Mouse (Mus musculus) forebrain, embryonic 16.5 days (tissue): ENCODE data around the gene Rreb1. TPM values are rescaled to one million over a fixed set of nuclear protein-coding genes. Genes with fewer than 3 reads are reported as not detected.

Experiments
- ATAC-seq: fragments of 200-750 bp; cut with Nextera tagmentation; 2 replicates; pipeline ENCODE4 v1.8.0; 2017; ENCODE audit warnings: mild to moderate bottlenecking, moderate library complexity
- H3K27ac ChIP-seq: fragments of 300-500 bp; sonication (generic); 2 replicates; pipeline ENCODE4 v1.5.1; 2014; ENCODE audit warnings: low read length, control low read depth
- H3K27me3 ChIP-seq: fragments of 300-500 bp; sonication (generic); replicated peaks from 2 replicates; pipeline ENCODE4 v1.6.1; 2014; ENCODE audit warnings: low read length; ENCODE audit not compliant: control insufficient read depth, insufficient read depth
- H3K36me3 ChIP-seq: fragments of 300-500 bp; sonication (generic); 2 replicates; pipeline ENCODE4 v1.6.1; 2014; ENCODE audit not compliant: control insufficient read depth, insufficient read depth
- H3K4me1 ChIP-seq: fragments of 300-500 bp; sonication (generic); replicated peaks from 2 replicates; pipeline ENCODE4 v1.6.1; 2014; ENCODE audit warnings: low read length; ENCODE audit not compliant: control insufficient read depth, insufficient read depth
- H3K4me2 ChIP-seq: fragments of 300-500 bp; sonication (generic); 2 replicates; pipeline ENCODE4 v1.6.1; 2014; ENCODE audit warnings: mild to moderate bottlenecking, low read length, control low read depth
- H3K4me3 ChIP-seq: fragments of 300-500 bp; sonication (generic); replicated peaks from 2 replicates; pipeline ENCODE4 v1.5.1; 2014; ENCODE audit warnings: mild to moderate bottlenecking, low read length, control low read depth
- H3K9ac ChIP-seq: fragments of 300-500 bp; sonication (generic); replicated peaks from 2 replicates; pipeline ENCODE4 v1.6.1; 2014; ENCODE audit warnings: low read depth, low read length, control low read depth
- H3K9me3 ChIP-seq: fragments of 300-500 bp; sonication (generic); 2 replicates; pipeline ENCODE4 v1.6.1; 2016; ENCODE audit warnings: low read length; ENCODE audit not compliant: control insufficient read depth
- WGBS: fragments of 180-500 bp; shearing (Covaris S2); extraction: QIAGEN DNeasy Blood & Tissue Kit; methylation state at CpG from one replicate; pipeline ENCODE4 v1.1.7; 2014; 5-methylcytosine and 5-hydroxymethylcytosine counted together
- polyA plus RNA-seq: library from polyadenylated mRNA; unstranded; fragments of >200 nt; fragmentation: Nextera tagmentation; extraction: Ambion mirVana; gene quantifications from 2 replicates; pipeline ENCODE4 v1.2.1, GENCODE M21; 2015

The Rreb1 gene
- 1.3 and 2.1 TPM in 2 replicates for polyA plus RNA-seq

DNA sequence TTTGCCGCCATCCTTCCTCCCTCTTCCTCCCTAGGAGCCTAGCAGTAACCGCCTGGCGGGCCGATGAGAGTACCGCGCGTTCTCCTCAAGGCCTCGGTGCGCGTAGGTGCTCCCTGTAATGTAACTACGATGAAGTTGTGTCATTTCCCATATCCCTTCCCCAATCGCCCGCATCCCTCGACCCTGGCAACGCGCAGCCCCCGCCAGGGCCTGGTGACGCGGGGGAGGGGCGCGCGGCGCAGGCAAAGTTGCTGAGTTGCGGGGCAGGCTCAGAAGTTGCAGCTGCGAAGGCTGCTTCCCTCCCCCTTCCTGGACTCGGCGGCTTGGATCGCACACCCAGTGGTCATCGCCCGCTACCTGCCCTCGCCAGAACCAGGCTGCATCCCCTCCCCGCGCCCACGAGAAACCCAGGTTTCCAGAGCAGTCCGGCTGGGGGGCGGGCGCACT, at the start of gene Rreb1:
TSS of gene Rreb1 (plus strand) at position 254 of the 447 bp plus-strand sequence.
- peak within 1 kb of the TSS; percentile 83 for H3K4me2 ChIP-seq
- no peaks in the 10 kb centered on the region for H3K9me3 ChIP-seq
- WGBS, result under 1% methylated on average over 37 of the region's 37 CpGs
- H3K4me1 ChIP-seq, result peaks cover 13% of the 10 kb centered on the region
- H3K27ac ChIP-seq, result no peak within 1 kb of the TSS
- peak; percentile 74 for ATAC-seq
- H3K9ac ChIP-seq, result peak within 1 kb of the TSS; percentile 7
- no peaks in the 10 kb centered on the region for H3K36me3 ChIP-seq
- H3K27me3 ChIP-seq, result peaks cover 18% of the 10 kb centered on the region
- H3K4me3 ChIP-seq, result peak within 1 kb of the TSS; percentile 46

DNA sequence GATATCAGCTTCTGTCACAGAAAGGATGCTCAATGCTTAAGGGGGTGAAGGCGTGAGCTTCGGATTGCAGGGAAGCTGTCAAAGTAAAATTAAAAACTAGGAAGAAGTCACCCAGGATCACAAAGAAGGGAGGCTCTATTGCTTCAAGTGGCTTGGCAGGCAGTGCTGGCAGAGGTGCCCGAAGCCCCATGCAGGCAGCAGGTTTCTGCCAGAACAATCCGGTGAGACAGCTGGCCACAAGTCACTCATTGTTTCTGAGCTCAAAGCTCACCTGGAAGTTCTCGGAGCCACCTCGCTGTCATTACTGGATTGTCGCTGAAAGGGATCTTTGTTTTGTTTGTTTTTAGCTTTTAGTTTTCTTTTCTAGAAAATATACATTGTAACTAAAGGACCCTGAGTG, 49.6 kb upstream of the Rreb1 start:
- Histone ChIP-seq H3K4me1 (no peaks in the 10 kb centered on the region), H3K9ac (no peak overlapping the region), H3K27ac (no peak overlapping the region), H3K4me2 (no peak overlapping the region), H3K4me3 (no peak overlapping the region), H3K27me3 (no peaks in the 10 kb centered on the region), H3K9me3 (no peaks in the 10 kb centered on the region), H3K36me3 (no peaks in the 10 kb centered on the region)
- ATAC-seq, result no peak
- 71% methylated on average over 7 of the region's 7 CpGs for WGBS

DNA sequence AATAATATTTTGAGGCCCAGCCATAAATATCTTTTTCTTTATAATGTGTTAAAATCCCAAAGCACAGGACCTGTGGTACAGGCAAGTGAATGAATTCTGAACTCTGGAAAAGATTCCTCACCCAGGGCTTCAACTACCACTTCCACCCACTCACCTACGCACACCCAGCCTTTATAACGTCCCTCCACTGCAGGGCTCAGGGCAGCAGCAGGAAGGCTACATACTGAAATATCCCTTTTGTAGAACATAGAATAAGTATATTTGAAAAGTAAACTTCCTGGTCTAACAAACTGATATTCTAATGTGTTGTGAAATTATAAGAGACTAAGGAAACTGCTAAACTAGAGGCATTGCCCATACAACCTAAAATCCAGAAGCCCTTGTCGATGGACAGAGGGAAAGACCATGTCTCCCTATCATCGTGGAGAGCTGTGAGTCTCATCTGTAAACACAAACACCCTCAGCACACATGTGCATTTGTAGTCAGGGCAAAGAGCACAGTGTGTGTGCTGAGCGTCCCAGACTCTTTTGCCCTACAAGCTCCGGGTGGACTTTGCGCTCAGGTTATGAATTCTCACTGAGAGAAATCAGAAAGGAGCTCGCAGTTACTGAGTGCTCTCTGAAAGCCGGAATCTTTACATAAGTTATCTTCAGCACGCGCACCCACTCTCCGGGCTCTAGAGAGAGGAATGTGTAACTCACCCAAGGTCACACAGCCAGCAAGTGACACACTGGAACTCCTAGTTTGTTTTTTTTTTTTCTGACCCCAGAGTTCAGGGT, 46.1 kb upstream of the Rreb1 start:
- ATAC-seq, result no peak
- 91% methylated on average over 12 of the region's 12 CpGs for WGBS
- no peak overlapping the region for H3K27ac ChIP-seq
- no peaks in the 10 kb centered on the region for H3K9me3 ChIP-seq
- no peaks in the 10 kb centered on the region for H3K36me3 ChIP-seq
- no peaks in the 10 kb centered on the region for H3K4me1 ChIP-seq
- H3K27me3 ChIP-seq, result no peaks in the 10 kb centered on the region
- H3K4me3 ChIP-seq, result no peak overlapping the region
- H3K4me2 ChIP-seq, result no peak overlapping the region
- no peak overlapping the region for H3K9ac ChIP-seq

- Histone ChIP-seq H3K27ac (no peak overlapping the region), H3K9me3 (no peaks in the 10 kb centered on the region), H3K4me1 (no peaks in the 10 kb centered on the region), H3K27me3 (no peaks in the 10 kb centered on the region), H3K4me3 (no peak overlapping the region), H3K36me3 (no peaks in the 10 kb centered on the region), H3K4me2 (no peak overlapping the region), H3K9ac (no peak overlapping the region)
- no peak for ATAC-seq
- WGBS, result 94% methylated on average over 11 of the region's 11 CpGs
These were observed 43.7 kb upstream of the Rreb1 start for GRCm38 (mm10) chr13:37734501-37734900.

DNA sequence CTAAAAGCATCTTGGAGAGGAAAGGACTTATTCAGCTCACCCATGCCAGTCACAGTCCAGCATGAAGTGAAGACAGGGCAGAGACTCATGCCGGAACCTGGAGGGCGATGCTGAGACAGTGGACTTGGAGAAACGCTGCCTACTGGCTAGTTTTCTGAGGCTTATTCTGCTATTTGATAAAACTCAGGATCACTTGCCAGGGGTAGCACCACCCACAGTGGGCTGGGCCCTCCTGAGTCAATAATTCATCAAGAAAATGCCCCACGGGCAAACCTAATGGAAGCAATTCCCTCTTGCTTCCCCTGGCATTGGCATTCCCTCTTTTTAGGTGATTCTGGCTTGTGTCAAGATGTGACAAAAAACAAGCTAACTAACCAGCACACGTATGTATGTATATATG, 38.1 kb upstream of the Rreb1 start:
- no peaks in the 10 kb centered on the region for H3K4me1 ChIP-seq
- no peak overlapping the region for H3K4me2 ChIP-seq
- no peaks in the 10 kb centered on the region for H3K27me3 ChIP-seq
- no peaks in the 10 kb centered on the region for H3K36me3 ChIP-seq
- 87% methylated on average over 5 of the region's 5 CpGs for WGBS
- no peak overlapping the region for H3K9ac ChIP-seq
- ATAC-seq, result no peak
- H3K4me3 ChIP-seq, result no peak overlapping the region
- H3K27ac ChIP-seq, result no peak overlapping the region
- no peaks in the 10 kb centered on the region for H3K9me3 ChIP-seq

GRCm38 (mm10) chr13:37740752-37741151, 37.4 kb upstream of the Rreb1 start:
- H3K27me3 ChIP-seq, result no peaks in the 10 kb centered on the region
- H3K9me3 ChIP-seq, result no peaks in the 10 kb centered on the region
- H3K4me1 ChIP-seq, result no peaks in the 10 kb centered on the region
- H3K4me2 ChIP-seq, result no peak overlapping the region
- no peak overlapping the region for H3K4me3 ChIP-seq
- H3K27ac ChIP-seq, result no peak overlapping the region
- ATAC-seq, result no peak
- H3K9ac ChIP-seq, result no peak overlapping the region
- 79% methylated on average over 5 of the region's 5 CpGs for WGBS
- H3K36me3 ChIP-seq, result no peaks in the 10 kb centered on the region

DNA sequence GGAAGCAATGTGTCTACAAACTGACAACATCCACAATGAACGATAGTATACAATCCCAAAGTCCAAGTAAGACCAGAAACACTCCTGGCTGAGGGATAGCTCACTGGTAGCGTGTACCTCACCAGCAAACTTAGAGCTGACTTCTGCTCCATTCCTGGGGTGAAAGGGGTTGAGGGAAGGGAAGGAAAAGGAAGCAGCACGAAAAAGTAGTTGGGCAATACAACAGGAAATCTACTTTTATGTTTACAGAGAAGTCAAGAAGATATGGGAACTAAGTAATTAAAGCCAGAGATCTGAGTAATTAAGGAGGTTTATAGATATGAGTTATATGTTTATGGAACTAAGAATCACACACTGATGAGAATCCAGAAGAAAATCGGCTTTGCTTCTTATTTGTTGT, 36.0 kb upstream of the Rreb1 start:
- Histone ChIP-seq H3K4me2 (no peak overlapping the region), H3K36me3 (no peaks in the 10 kb centered on the region), H3K4me3 (no peak overlapping the region), H3K4me1 (no peaks in the 10 kb centered on the region), H3K9ac (no peak overlapping the region), H3K27ac (no peak overlapping the region), H3K9me3 (no peaks in the 10 kb centered on the region), H3K27me3 (no peaks in the 10 kb centered on the region)
- ATAC-seq, result no peak
- WGBS, result 94% methylated on average over 4 of the region's 4 CpGs

DNA sequence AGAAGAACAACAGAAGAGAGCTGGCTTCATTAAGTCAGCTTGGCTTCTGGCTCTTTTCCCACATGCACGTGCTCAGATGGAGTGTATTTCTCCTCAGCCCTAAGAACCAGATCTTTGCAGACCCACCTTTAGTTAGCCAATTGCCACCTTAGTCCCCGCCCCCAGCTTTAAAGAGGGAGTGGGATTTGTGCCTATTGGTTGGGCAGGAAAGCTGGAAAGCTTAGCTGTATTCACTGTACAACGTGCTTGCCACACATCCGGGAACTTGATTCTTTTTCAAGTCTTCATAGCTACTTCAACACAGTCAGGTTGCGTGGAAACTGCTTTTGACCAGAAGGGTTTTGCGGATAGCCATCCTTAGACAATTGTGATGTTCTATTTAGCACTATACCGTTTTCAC, 30.7 kb upstream of the Rreb1 start:
- Histone ChIP-seq H3K4me2 (no peak overlapping the region), H3K36me3 (no peaks in the 10 kb centered on the region), H3K4me1 (no peaks in the 10 kb centered on the region), H3K27ac (no peak overlapping the region), H3K4me3 (no peak overlapping the region), H3K9me3 (no peaks in the 10 kb centered on the region), H3K27me3 (no peaks in the 10 kb centered on the region), H3K9ac (no peak overlapping the region)
- ATAC-seq, result no peak
- 62% methylated on average over 7 of the region's 7 CpGs for WGBS

- 2% methylated on average over 3 of the region's 3 CpGs for WGBS
- Histone ChIP-seq H3K9ac (no peak overlapping the region), H3K4me2 (no peak overlapping the region), H3K27me3 (no peaks in the 10 kb centered on the region), H3K4me1 (no peaks in the 10 kb centered on the region), H3K4me3 (no peak overlapping the region), H3K36me3 (no peaks in the 10 kb centered on the region), H3K9me3 (no peaks in the 10 kb centered on the region), H3K27ac (no peak overlapping the region)
- peak; percentile 65 for ATAC-seq
These were observed 28.7 kb upstream of the Rreb1 start for GRCm38 (mm10) chr13:37749485-37749884.
